Mouse (Mus musculus) neural tube, embryonic 14.5 days (tissue): ENCODE measurements around the gene Rptor. TPM values are rescaled to one million over a fixed set of nuclear protein-coding genes. Genes with fewer than 3 reads are reported as not detected.

Source experiments
- ATAC-seq: fragments of 200-750 bp; cut with Nextera tagmentation; 2 replicates; pipeline ENCODE4 v1.8.0; 2017; ENCODE audit warnings: low read depth, mild to moderate bottlenecking, moderate TSS enrichment, moderate library complexity
- H3K27ac ChIP-seq: fragments of 300-500 bp; sonication (generic); 2 replicates; pipeline ENCODE4 v1.5.1; 2014; ENCODE audit warnings: low read depth, mild to moderate bottlenecking, control low read depth, low read length, moderate library complexity, mixed read lengths
- H3K27me3 ChIP-seq: fragments of 300-500 bp; sonication (generic); 2 replicates; pipeline ENCODE4 v1.6.1; 2014; ENCODE audit warnings: low read length; ENCODE audit not compliant: control insufficient read depth, insufficient read depth
- H3K36me3 ChIP-seq: fragments of 300-500 bp; sonication (generic); 2 replicates; pipeline ENCODE4 v1.6.1; 2014; ENCODE audit warnings: low read length, mixed read lengths; ENCODE audit not compliant: control insufficient read depth, insufficient read depth
- H3K4me1 ChIP-seq: fragments of 300-500 bp; sonication (generic); 2 replicates; pipeline ENCODE4 v1.6.1; 2014; ENCODE audit warnings: low read length; ENCODE audit not compliant: control insufficient read depth, insufficient read depth
- H3K4me2 ChIP-seq: fragments of 300-500 bp; sonication (generic); 2 replicates; pipeline ENCODE4 v1.6.1; 2014; ENCODE audit warnings: mild to moderate bottlenecking, low read depth, low read length, control low read depth
- H3K4me3 ChIP-seq: fragments of 300-500 bp; sonication (generic); 2 replicates; pipeline ENCODE4 v1.5.1; 2014; ENCODE audit warnings: low read depth, low read length, control low read depth, mixed read lengths
- H3K9ac ChIP-seq: fragments of 300-500 bp; sonication (generic); replicated peaks from 2 replicates; pipeline ENCODE4 v1.6.1; 2014; ENCODE audit warnings: low read depth, mild to moderate bottlenecking, control low read depth, low read length, mixed read lengths
- H3K9me3 ChIP-seq: fragments of 300-500 bp; sonication (generic); 2 replicates; pipeline ENCODE4 v1.6.1; 2016; ENCODE audit warnings: low read length; ENCODE audit not compliant: control insufficient read depth
- whole genome bisulfite sequencing: fragments of 180-500 bp; shearing (Covaris S2); extraction: QIAGEN DNeasy Blood & Tissue Kit; methylation state at CpG from one replicate; pipeline ENCODE4 v1.1.7; 2014; 5-methylcytosine and 5-hydroxymethylcytosine counted together
- polyA plus RNA-seq: library from polyadenylated mRNA; unstranded; fragments of >200 nt; fragmentation: Nextera tagmentation; extraction: Ambion mirVana; gene quantifications from 2 replicates; pipeline ENCODE4 v1.2.1, GENCODE M21; 2014

The Rptor gene
- polyA plus RNA-seq, 1 experiment from 2014 or later, result 13.4 TPM

- Histone ChIP-seq H3K4me2 (no peak overlapping the region), H3K27ac (0 out of 2 replicates have a peak overlapping the region, but pooled peaks have one; percentile 18), H3K9ac (no peak overlapping the region), H3K36me3 (no peaks in the 10 kb centered on the region), H3K9me3 (no peaks in the 10 kb centered on the region), H3K27me3 (no peaks in the 10 kb centered on the region), H3K4me1 (peaks cover 24% of the 10 kb centered on the region), H3K4me3 (no peak overlapping the region)
- WGBS, result 66% methylated on average over 6 of the region's 6 CpGs
- no peak for ATAC-seq
These were observed 163.3 kb downstream of the Rptor start for GRCm38 (mm10) chr11:119766023-119766422.

GRCm38 (mm10) chr11:119766782-119767459, 164.2 kb downstream of the Rptor start:
- 22% methylated on average over 5 of the region's 5 CpGs for WGBS

GRCm38 (mm10) chr11:119767525-119767924, 164.8 kb downstream of the Rptor start:
- no peak for ATAC-seq
- no peaks in the 10 kb centered on the region for H3K9me3 ChIP-seq
- H3K4me3 ChIP-seq, result no peak overlapping the region
- H3K27ac ChIP-seq, result peak overlapping the region; percentile 46; the same call in 1 of the 2 replicates
- no peaks in the 10 kb centered on the region for H3K27me3 ChIP-seq
- peaks cover 24% of the 10 kb centered on the region for H3K4me1 ChIP-seq
- H3K4me2 ChIP-seq, result no peak overlapping the region
- WGBS, result 45% methylated on average over 6 of the region's 6 CpGs
- H3K9ac ChIP-seq, result no peak overlapping the region
- H3K36me3 ChIP-seq, result no peaks in the 10 kb centered on the region

More at GRCm38 (mm10) chr11:119766782-119767459, 164.2 kb downstream of the Rptor start:
- H3K4me2 ChIP-seq, result no peak overlapping the region
- H3K9ac ChIP-seq, result no peak overlapping the region
- no peaks in the 10 kb centered on the region for H3K36me3 ChIP-seq
- peaks cover 24% of the 10 kb centered on the region for H3K4me1 ChIP-seq
- H3K9me3 ChIP-seq, result no peaks in the 10 kb centered on the region
- peak; percentile 55 for ATAC-seq
- peak overlapping the region; percentile 46 for H3K27ac ChIP-seq
- H3K4me3 ChIP-seq, result no peak overlapping the region
- H3K27me3 ChIP-seq, result no peaks in the 10 kb centered on the region

- H3K36me3 ChIP-seq, result no peaks in the 10 kb centered on the region
- no peak overlapping the region for H3K9ac ChIP-seq
- WGBS, result 83% methylated on average over 4 of the region's 4 CpGs
- no peak overlapping the region for H3K27ac ChIP-seq
- no peak overlapping the region for H3K4me2 ChIP-seq
- no peak overlapping the region for H3K4me3 ChIP-seq
- peaks cover 24% of the 10 kb centered on the region for H3K4me1 ChIP-seq
- ATAC-seq, result no peak
- no peaks in the 10 kb centered on the region for H3K27me3 ChIP-seq
- H3K9me3 ChIP-seq, result no peaks in the 10 kb centered on the region
These were observed 165.8 kb downstream of the Rptor start for GRCm38 (mm10) chr11:119768511-119768910.

GRCm38 (mm10) chr11:119769666-119770065, 167.0 kb downstream of the Rptor start:
- Histone ChIP-seq H3K4me1 (peaks cover 24% of the 10 kb centered on the region), H3K27me3 (no peaks in the 10 kb centered on the region), H3K36me3 (no peaks in the 10 kb centered on the region), H3K27ac (0 out of 2 replicates have a peak overlapping the region, but pooled peaks have one; percentile 16), H3K9ac (no peak overlapping the region), H3K9me3 (no peaks in the 10 kb centered on the region), H3K4me2 (no peak overlapping the region), H3K4me3 (no peak overlapping the region)
- 65% methylated on average over 4 of the region's 4 CpGs for whole genome bisulfite sequencing
- no peak for ATAC-seq

- ATAC-seq, result no peak
- H3K4me1 ChIP-seq, result peaks cover 23% of the 10 kb centered on the region
- no peaks in the 10 kb centered on the region for H3K9me3 ChIP-seq
- no peaks in the 10 kb centered on the region for H3K36me3 ChIP-seq
- no peak overlapping the region for H3K9ac ChIP-seq
- no peak overlapping the region for H3K4me3 ChIP-seq
- H3K27me3 ChIP-seq, result no peaks in the 10 kb centered on the region
- H3K4me2 ChIP-seq, result no peak overlapping the region
- no peak overlapping the region for H3K27ac ChIP-seq
- 87% methylated on average over 4 of the region's 4 CpGs for WGBS
These were observed 168.3 kb downstream of the Rptor start for GRCm38 (mm10) chr11:119770985-119771384.

GRCm38 (mm10) chr11:119772896-119773295, 170.2 kb downstream of the Rptor start:
- ATAC-seq, result no peak
- no peak overlapping the region for H3K27ac ChIP-seq
- no peaks in the 10 kb centered on the region for H3K36me3 ChIP-seq
- H3K4me1 ChIP-seq, result peaks cover 6% of the 10 kb centered on the region
- no peaks in the 10 kb centered on the region for H3K9me3 ChIP-seq
- no peak overlapping the region for H3K4me3 ChIP-seq
- WGBS, result 81% methylated on average over 3 of the region's 3 CpGs
- H3K9ac ChIP-seq, result no peak overlapping the region
- H3K27me3 ChIP-seq, result no peaks in the 10 kb centered on the region
- no peak overlapping the region for H3K4me2 ChIP-seq

- no peak for ATAC-seq
- Histone ChIP-seq H3K36me3 (no peaks in the 10 kb centered on the region), H3K27me3 (no peaks in the 10 kb centered on the region), H3K27ac (no peak overlapping the region), H3K9me3 (no peaks in the 10 kb centered on the region), H3K4me3 (no peak overlapping the region), H3K9ac (no peak overlapping the region), H3K4me2 (no peak overlapping the region), H3K4me1 (peaks cover 3% of the 10 kb centered on the region; the same call in 1 of the 2 replicates)
- 70% methylated on average over 5 of the region's 5 CpGs for whole genome bisulfite sequencing
These were observed 172.5 kb downstream of the Rptor start for GRCm38 (mm10) chr11:119775076-119775760.

- H3K27me3 ChIP-seq, result no peaks in the 10 kb centered on the region
- no peak for ATAC-seq
- H3K4me1 ChIP-seq, result no peaks in the 10 kb centered on the region
- H3K36me3 ChIP-seq, result no peaks in the 10 kb centered on the region
- H3K9me3 ChIP-seq, result no peaks in the 10 kb centered on the region
- no peak overlapping the region for H3K4me2 ChIP-seq
- H3K27ac ChIP-seq, result no peak overlapping the region
- no peak overlapping the region for H3K4me3 ChIP-seq
- 45% methylated on average over 3 of the region's 3 CpGs for WGBS
- H3K9ac ChIP-seq, result no peak overlapping the region
These were observed 174.5 kb downstream of the Rptor start for GRCm38 (mm10) chr11:119777236-119777635.
